Mouse (Mus musculus) embryo, embryonic 10.5 days (tissue): ENCODE measurements around the gene Trak1.
A peak's percentile ranks its signal among the peaks of the same experiment; 100 is the strongest.
"Not testable (repeated sequence)": the region's sequence is repeated elsewhere in the genome, so short reads cannot be mapped to it uniquely, and the experiment has no call there.

Experiments used
- DNase-seq: peaks from one replicate; pipeline ENCODE4 v3.0.0-alpha.2; 2015; ENCODE audit warnings: low spot score

Gene Trak1

GRCm38 (mm10) chr9:121320433-121320832, 23.1 kb downstream of the Trak1 start:
- no peak for DNase-seq

GRCm38 (mm10) chr9:121321118-121321517, 23.8 kb downstream of the Trak1 start:
- no peak for DNase-seq

GRCm38 (mm10) chr9:121322034-121322433, 24.7 kb downstream of the Trak1 start:
- DNase-seq: no peak

GRCm38 (mm10) chr9:121328342-121328741, 31.0 kb downstream of the Trak1 start:
- DNase-seq: not testable (repeated sequence)

GRCm38 (mm10) chr9:121329181-121329580, 31.9 kb downstream of the Trak1 start:
- DNase-seq: no peak

GRCm38 (mm10) chr9:121330065-121330464, 32.8 kb downstream of the Trak1 start:
- no peak for DNase-seq

GRCm38 (mm10) chr9:121331438-121331837, 34.1 kb downstream of the Trak1 start:
- peak; percentile 54 for DNase-seq

- DNase-seq: peak; percentile 93
Measured at GRCm38 (mm10) chr9:121331878-121332630, 34.8 kb downstream of the Trak1 start.

- no peak for DNase-seq
Measured at GRCm38 (mm10) chr9:121333559-121333958, 36.3 kb downstream of the Trak1 start.

GRCm38 (mm10) chr9:121334311-121334851, 37.1 kb downstream of the Trak1 start:
- no peak for DNase-seq

- peak; percentile 23 for DNase-seq
Measured at GRCm38 (mm10) chr9:121335568-121335967, 38.3 kb downstream of the Trak1 start.

GRCm38 (mm10) chr9:121336324-121336946, 39.1 kb downstream of the Trak1 start:
- DNase-seq: no peak

GRCm38 (mm10) chr9:121337216-121337937, 40.1 kb downstream of the Trak1 start:
- DNase-seq: peak; percentile 61

- DNase-seq: no peak
Measured at GRCm38 (mm10) chr9:121337938-121338289, 40.6 kb downstream of the Trak1 start.

- DNase-seq: peak; percentile 62
Measured at GRCm38 (mm10) chr9:121341832-121342231, 44.5 kb downstream of the Trak1 start.

- no peak for DNase-seq
Measured at GRCm38 (mm10) chr9:121342510-121343110, 45.3 kb downstream of the Trak1 start.

- DNase-seq: no peak
Measured at GRCm38 (mm10) chr9:121343122-121343876, 46.0 kb downstream of the Trak1 start.

- DNase-seq: peak; percentile 28
Measured at GRCm38 (mm10) chr9:121344344-121344743, 47.0 kb downstream of the Trak1 start.

GRCm38 (mm10) chr9:121345427-121346130, 48.3 kb downstream of the Trak1 start:
- no peak for DNase-seq

- DNase-seq: no peak
Measured at GRCm38 (mm10) chr9:121346635-121347034, 49.3 kb downstream of the Trak1 start.

- DNase-seq: peak; percentile 46
Measured at GRCm38 (mm10) chr9:121347981-121348380, 50.7 kb downstream of the Trak1 start.
